Mouse (Mus musculus) thymus, postnatal 14 days (tissue): Measurements from ENCODE around the gene Dnajc12.
"Not testable (repeated sequence)": the region's sequence is repeated elsewhere in the genome, so short reads cannot be mapped to it uniquely, and the experiment has no call there.

Experiments
- DNase-seq: peaks from one replicate; pipeline ENCODE4 v3.0.0; 2021

The Dnajc12 gene

DNA sequence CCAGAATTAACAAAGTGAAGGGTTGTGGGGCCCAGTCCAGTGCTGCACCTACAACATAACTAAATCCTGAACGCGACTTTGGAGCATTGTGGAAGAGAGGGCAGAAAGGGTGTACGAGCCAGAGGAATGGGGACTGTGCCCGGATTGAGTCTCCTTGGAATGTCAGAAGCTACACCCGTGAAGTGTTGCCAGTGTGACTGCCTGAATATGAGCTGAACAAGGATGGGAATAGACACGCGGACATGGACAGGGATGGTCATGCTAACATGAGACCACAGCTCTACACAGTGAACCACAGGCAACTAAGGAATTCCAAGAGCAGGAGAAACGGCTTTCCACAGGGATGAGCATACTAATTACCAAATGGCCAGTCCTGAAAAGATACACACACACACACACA, 49.9 kb downstream of the Dnajc12 start:
- DNase-seq: no peak

DNA sequence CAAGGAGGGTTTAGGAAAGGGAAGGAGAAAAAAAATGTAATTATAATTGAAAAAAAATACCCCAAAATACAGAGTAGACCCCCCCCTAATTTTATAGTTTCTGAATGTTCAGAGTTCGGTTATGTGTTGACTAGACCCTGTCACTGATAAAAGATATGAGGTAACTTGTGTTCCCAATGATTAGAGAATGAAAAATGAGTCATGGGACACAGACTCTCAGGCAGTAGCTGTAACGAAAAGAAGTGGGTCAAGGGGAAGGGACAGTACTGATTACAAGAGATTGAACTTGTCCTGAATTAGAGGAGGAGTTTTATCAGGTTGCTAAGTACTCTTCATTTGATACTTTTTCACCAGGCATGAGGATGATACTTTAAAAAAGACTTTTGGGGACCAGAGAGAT, 50.6 kb downstream of the Dnajc12 start:
- DNase-seq: no peak

DNA sequence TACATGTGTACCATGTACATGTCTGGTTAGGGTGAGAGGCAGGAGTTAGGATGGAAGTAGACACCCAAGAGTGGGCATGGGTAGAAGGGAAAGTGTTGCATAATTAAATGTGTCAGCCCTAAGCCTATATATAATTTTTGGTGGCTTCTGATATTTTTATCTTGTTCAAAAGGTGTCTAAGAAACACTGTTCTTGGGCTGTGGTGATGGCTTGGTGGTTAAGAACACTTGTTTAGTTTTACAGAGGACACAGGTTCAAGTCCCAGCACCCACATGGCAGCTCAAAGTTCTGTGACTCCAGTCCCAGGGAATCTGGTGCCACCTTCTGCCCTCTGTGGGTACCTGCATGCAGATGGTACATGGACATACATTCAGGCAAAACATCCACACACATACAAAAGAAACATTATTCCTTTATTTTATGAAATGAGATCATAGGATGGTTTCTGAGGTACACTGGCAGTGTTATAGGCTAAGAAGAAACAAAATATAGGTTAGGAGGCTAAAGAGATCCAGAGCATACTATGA, 56.6 kb downstream of the Dnajc12 start:
- DNase-seq: no peak

DNA sequence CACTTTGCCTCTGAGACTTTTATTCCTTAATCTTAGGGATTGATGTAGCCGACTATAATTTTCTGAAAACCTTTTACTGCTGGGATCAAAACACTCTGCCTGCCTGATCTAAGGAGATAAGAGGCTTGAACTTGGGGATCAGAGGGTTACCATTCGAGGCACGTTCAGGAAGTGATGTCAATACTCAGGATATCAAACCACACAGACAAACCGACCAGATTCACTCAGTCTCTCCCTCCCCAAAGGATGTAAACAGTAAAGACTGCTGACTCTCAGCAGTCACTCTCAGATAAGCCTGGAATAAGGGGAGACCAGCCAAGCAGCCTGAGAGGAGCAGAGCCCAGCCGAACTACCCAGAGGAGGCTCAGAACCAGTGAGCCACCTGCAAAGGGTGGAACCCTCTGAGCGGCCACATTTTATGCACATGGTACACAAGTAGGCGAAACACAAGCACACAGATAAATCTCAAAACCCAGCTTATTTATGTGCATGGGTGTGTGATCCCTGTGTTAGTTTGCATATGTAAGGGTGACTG, 57.5 kb downstream of the Dnajc12 start:
- no peak for DNase-seq

DNA sequence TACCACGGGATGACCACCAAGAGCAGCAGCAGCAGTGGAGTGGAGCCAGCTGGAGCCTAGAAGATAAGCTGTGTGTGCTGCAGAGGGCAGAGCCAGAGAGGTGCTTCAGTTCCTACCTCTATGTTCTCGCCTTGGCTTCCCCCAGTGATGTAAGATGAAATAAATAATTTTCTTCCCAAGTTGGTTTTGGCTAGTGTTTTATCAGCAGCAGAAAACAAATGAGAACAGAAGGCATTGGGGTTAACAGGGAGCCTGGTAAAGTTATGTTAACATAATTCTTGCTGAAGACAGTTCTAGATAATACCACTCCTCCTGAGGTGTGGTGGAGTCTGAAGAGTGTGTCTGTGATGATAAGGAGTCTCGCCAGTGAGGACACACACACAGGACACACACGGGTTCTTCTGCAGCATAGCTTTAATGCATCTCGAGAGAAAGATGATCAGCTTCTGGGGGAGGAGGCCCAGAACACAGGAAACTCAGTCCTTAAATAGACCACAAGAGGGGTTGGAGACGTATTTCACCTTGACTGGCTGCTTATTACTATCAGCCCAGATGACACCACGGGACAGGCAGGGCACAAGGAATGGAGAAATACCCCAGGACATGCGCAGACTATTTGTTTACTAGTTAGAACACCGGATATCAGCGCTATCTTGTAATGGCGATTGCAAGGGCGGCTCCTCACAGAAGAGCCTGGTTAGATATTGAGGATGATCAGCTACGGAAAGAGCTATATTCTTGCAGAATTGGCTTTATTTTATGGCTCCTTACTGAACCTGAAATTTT, 62.6 kb downstream of the Dnajc12 start:
- DNase-seq: not testable (repeated sequence)

DNA sequence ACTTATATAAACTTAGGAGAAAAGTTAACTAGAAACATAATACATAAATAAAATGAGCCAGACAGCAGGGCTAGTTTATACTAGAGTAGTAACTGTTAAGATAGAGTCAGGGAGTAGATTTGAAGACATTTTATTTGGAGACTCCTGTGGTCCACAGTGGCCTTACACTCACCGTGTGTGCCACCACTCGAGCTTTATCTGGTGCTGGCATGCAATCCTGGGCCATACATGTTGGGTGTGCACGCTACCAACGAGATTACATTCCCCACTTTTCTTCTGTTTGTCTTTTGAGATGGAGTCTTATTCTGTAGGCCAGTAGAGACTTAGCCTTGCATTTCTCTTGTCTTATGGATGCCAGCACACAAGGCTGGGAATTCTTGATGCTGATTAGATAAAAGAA, 71.7 kb downstream of the Dnajc12 start:
- no peak for DNase-seq

DNA sequence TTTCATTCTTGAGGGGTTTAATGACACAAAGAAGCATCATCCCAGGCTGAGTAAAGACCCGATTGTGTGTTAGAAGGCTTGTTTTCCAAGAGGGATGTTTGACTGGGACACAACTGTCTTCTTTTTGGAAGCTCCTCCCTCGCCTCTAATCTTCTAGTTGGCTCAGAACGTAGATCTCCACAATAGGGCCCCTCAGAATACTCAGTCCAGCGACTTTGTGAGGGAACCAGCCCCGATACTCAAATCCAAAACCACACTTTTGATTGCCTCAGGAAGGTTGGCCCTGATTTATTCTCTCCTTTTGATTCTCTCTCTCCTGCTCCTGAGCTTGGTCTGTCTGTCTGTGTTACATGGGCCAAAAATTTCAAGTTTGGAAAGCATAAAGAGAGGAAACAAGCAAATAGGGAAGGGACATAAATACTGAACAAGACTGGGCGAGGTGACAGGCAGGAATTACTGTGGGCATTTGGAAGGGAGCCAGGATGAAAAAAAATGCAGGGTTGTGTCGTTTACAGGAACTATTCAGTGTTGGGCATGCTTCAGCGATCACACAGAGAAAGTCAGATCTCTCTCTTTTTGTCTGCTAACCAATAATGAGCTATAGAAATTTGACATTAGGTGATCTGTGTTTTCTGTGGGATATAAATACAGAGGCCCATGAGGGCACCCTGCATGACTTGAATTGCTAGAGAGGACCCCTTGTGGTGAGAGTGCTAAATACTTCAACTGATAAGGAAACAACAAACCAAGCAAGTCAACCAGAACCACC, 73.1 kb downstream of the Dnajc12 start:
- no peak for DNase-seq

DNA sequence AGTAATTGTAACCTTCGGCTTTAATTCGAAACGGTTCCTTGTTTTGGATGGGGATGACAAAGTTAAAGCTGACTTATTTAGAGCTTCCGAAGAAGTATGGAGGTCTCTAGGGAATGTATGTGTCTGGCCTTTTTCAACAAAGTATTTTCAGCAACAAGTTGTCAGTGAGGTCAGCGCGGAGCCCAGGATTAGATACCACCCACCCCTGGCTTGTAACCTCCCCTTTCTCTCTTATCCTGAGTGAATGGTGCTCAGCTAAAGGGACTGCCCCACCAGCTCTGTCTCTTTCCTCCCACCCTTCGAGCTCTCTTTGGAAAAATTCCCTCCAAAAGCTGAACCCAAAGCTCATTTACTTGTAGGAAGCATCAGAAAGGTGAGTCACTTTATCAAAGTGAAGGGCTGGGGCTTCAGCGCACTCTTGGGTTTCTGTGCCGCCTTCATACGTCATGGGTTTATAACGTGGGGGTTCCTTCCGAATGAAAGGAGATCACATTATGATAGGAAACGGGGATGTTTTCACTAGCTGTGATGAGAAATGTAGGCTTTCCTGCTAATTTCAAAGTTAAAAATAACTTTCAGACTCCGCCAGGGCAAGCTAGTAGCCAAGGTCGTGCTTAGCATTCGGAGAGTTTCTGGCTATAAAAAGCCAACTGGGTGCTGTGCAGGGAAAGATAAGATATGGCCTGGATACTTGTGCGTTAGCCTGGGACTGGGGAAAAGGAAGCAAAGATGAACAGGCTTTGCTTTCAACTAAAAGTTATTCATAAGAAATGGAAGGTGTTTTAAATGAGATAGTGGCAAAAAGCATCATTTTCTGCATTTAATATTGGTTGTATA, 75.3 kb downstream of the Dnajc12 start:
- DNase-seq: no peak
